Mouse (Mus musculus) heart, adult 2 months (tissue): ENCODE data around the gene Susd6. TPM values are rescaled to one million over a fixed set of nuclear protein-coding genes. Genes with fewer than 3 reads are reported as not detected.

Experiments used
- DNase-seq, 2 experiments: peaks; one replicate each; pipeline ENCODE4 v3.0.0; 2021
- H3K27ac ChIP-seq: fragments of 200-600 bp; 2 replicates; pipeline ENCODE4 v1.8.1; 2022
- H3K27me3 ChIP-seq: fragments of 200-500 bp; 2 replicates; pipeline ENCODE4 v1.6.1; 2012; ENCODE audit warnings: mild to moderate bottlenecking, low read length, inconsistent platforms, mixed read lengths; ENCODE audit not compliant: control insufficient read depth, insufficient read depth
- H3K36me3 ChIP-seq: fragments of 200-500 bp; 2 replicates; pipeline ENCODE4 v1.6.1; 2012; ENCODE audit warnings: low read length, inconsistent platforms; ENCODE audit not compliant: control insufficient read depth, insufficient read depth
- H3K4me1 ChIP-seq: fragments of 200-500 bp; 2 replicates; pipeline ENCODE4 v1.6.1; 2011; ENCODE audit warnings: low read length; ENCODE audit not compliant: control insufficient read depth, insufficient read depth
- H3K4me3 ChIP-seq: fragments of 200-600 bp; 2 replicates; pipeline ENCODE4 v1.8.1; 2022
- H3K79me2 ChIP-seq: fragments of 200-500 bp; replicated peaks from 2 replicates; pipeline ENCODE4 v1.6.1; 2012; ENCODE audit warnings: mild to moderate bottlenecking, inconsistent platforms, low read length, moderate library complexity, mixed read lengths; ENCODE audit not compliant: control insufficient read depth, insufficient read depth
- H3K9ac ChIP-seq: fragments of 200-500 bp; 2 replicates; pipeline ENCODE4 v1.6.1; 2012; ENCODE audit warnings: low read depth, mild to moderate bottlenecking, control low read depth, inconsistent platforms, low read length, mixed read lengths
- CTCF ChIP-seq: fragments of 200-600 bp; IDR thresholded peaks from 2 replicates; pipeline ENCODE4 v1.8.1; 2022; ENCODE audit warnings: antibody characterized with exemption, mild to moderate bottlenecking, moderate library complexity
- EP300 ChIP-seq: fragments of 200-500 bp; IDR thresholded peaks from 2 replicates; pipeline ENCODE4 v1.6.1; 2011; ENCODE audit warnings: low read depth, low read length, control low read depth; ENCODE audit not compliant: insufficient read depth
- POLR2A ChIP-seq: fragments of 200-500 bp; IDR thresholded peaks from 2 replicates; pipeline ENCODE4 v1.6.1; 2011; ENCODE audit warnings: mild to moderate bottlenecking, low read depth, low read length, control low read depth; ENCODE audit not compliant: insufficient read depth
- WGBS: fragments of 180-500 bp; shearing (Covaris S2); methylation state at CpG from one replicate; pipeline ENCODE4 v1.1.7; 2018; 5-methylcytosine and 5-hydroxymethylcytosine counted together
- intact Hi-C: fragments of 180-260 bp; cut with DNase I; formaldehyde crosslinking; loops from one replicate; pipeline ENCODE4 v1.15.1; 2025
- long read RNA-seq: library from polyadenylated mRNA; stranded (forward); transcript quantifications from one replicate; pipeline ENCODE4 v2.0.0, GENCODE M21; 2021
- polyA plus RNA-seq: library from polyadenylated mRNA; depleted of rRNA; stranded (reverse); fragments of >200 nt; gene quantifications from 2 replicates; pipeline ENCODE4 v1.2.3, GENCODE M21; 2012; rRNA removed
- total RNA-seq, 2 experiments: library from RNA; stranded (reverse); gene quantifications; 2 replicates each; pipeline ENCODE4 v1.2.3; 2021

Gene Susd6
- total RNA-seq (10 to 100 TPM; 67.4 to 78.6 TPM), polyA plus RNA-seq (50.1 and 75.8 TPM in 2 replicates)
- long read RNA-seq, full-length matches to known transcripts, result 42 of 86 reads
- long read RNA-seq, partial matches to known transcripts, result 41 of 86 reads
- long read RNA-seq, other reads (novel, unspliced or antisense), result 3 of 86 reads

DNA sequence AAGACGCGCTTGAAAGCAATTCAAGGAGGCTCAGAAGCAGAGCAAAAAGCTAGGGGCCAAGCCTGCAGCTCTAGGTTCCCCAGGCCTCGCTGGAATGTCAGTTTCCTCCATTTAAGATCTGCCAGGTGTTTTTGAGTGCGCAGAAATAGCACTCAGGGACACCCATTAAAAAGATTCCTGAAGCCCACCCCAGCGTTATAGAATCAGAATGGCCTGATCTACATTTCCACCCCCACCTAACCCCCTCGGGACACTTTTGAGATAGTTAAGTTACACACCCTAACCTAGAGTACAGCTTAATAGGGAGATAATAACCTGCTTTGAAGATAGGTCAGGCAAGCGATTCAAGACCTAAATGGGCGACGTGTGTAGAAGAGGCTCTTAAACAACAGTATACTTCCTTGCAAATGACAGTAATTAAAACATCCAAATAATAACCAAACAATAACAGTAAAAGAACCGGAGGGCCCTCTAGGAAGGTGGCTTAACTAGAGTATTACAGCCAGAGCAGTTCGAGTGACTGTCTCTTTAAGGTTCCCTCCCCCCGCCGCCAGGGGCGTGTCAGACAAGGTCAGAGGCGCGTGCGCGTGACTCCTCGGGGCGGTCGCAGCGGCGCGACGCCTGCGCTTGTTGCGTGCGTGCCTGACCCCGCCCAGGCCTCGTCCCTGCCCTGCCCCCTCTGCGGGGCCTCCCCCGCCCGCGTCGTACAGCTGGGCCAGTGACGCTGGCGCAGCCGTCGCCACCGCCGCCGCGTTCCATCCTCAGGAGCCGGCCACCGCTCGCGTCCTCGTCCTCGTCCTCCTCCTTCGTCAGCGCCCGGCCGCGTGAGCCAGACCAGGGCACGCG lies at the start of gene Susd6:
Susd6 (plus strand) TSS at position 662 of the 846 bp plus-strand sequence.
- TF ChIP-seq EP300 (peak; percentile 99), CTCF (peak; percentile 61), POLR2A (peak; percentile 96)
- intact Hi-C loops, result loop anchor here (2.0 to 5.0 kb wide), 4 partner anchors 31 to 152 kb away; no protein-coding TSS in a partner anchor
- DNase-seq, result peak; percentile 99
- H3K27me3 ChIP-seq, result no peaks in the 10 kb centered on the region
- peaks cover 3% of the 10 kb centered on the region; the same call in 1 of the 2 replicates for H3K79me2 ChIP-seq
- H3K4me3 ChIP-seq, result peak within 1 kb of the TSS; percentile 73
- H3K27ac ChIP-seq, result peak within 1 kb of the TSS; percentile 98
- 6% methylated on average over 56 of the region's 56 CpGs for WGBS
- H3K36me3 ChIP-seq, result peaks cover 23% of the 10 kb centered on the region
- peaks cover 14% of the 10 kb centered on the region for H3K4me1 ChIP-seq
- peak within 1 kb of the TSS; percentile 100 for H3K9ac ChIP-seq

DNA sequence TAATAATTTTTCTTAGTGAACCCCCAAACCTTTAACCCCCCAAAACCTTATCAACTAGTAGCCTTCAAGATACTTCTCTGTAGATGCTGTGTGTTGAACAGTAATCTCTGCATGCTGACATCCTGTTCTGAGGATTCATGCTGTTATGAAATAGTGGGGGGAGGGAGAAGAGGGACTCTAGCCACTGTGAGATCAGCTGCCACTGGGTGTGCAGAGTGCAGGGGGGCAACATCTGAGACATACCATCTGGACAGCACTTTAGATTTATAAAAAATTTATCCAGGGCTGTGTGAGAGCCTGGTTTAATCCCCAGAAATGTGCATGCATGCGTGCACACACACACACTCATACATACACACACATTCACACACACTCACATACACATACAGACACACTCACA lies 45.7 kb upstream of the Susd6 start:
- no peaks in the 10 kb centered on the region for H3K4me1 ChIP-seq
- H3K79me2 ChIP-seq, result no peaks in the 10 kb centered on the region
- no peak for DNase-seq
- no peak overlapping the region for H3K27ac ChIP-seq
- H3K4me3 ChIP-seq, result no peak overlapping the region
- H3K36me3 ChIP-seq, result no peaks in the 10 kb centered on the region
- WGBS, result 83% methylated on average over 1 of the region's 1 CpGs
- no peaks in the 10 kb centered on the region for H3K27me3 ChIP-seq
- H3K9ac ChIP-seq, result no peak overlapping the region
- intact Hi-C loops, result no loop called here
- no peak for TF ChIP-seq CTCF
- no peak for TF ChIP-seq POLR2A
- no peak for TF ChIP-seq EP300

DNA sequence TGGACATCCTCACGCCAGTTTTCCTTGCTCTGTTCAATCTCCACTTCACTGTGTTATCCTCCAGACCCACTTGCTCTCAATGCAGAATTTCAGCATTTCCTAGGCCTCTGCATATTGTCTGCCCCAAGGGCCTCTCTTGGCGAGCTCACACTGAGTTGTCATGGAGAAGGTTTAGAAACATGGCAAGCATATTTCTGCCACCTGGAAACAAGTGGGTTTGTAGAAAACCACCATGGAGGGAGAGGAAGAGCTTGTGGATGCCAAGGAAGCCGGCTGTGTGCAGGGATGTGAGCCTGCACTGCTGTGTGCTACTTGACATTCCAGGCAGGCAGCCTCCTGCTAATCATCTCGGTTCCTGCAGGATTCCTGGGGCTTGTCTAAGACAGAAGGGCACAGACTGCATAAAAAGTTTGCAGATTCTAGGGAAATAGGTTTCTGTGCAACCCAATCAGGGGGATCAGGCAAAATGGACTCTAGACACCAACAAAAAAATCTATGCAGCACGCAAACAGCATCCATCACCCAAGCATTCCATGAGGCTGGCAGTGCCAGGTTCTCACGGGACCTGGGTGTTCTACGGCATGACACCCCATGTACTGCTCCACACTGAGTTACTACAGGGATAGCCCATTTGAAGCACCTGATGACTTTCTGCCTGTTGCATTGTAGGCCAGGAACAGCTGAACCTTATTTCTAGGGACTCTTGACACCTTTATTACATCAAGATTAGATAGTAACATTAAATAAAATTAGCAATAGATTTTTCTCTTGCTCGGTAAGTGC lies 44.1 kb upstream of the Susd6 start:
- Histone ChIP-seq H3K79me2 (no peaks in the 10 kb centered on the region), H3K36me3 (no peaks in the 10 kb centered on the region), H3K9ac (no peak overlapping the region), H3K4me1 (no peaks in the 10 kb centered on the region), H3K4me3 (no peak overlapping the region), H3K27ac (no peak overlapping the region), H3K27me3 (0 out of 2 replicates have a peak, but pooled peaks cover 2% of the 10 kb centered on the region)
- TF ChIP-seq EP300 (no peak), CTCF (no peak), POLR2A (no peak)
- peak in 1 of 2 experiments; percentile 18 for DNase-seq
- intact Hi-C loops, result no loop called here
- WGBS, result 51% methylated on average over 8 of the region's 8 CpGs

DNA sequence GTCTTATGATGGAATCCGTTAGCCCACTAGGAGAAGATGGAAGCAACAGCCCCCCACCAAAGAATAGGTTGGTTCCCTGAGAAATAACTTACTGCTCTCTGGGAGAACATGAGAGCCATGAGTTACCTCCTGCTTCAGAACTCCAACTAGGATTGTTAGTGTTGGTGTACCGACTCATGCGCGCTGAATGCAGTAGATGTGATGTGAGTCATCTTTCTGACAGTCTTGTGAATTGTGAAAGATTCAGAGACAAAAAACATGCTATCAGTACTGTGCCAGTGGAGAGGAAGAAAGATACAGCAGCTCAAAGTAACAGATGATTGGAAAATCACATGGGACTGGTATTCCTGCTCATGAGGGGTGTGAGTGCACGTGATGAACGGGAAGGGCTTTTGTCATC lies 38.8 kb upstream of the Susd6 start:
- WGBS, result 82% methylated on average over 6 of the region's 6 CpGs

DNA sequence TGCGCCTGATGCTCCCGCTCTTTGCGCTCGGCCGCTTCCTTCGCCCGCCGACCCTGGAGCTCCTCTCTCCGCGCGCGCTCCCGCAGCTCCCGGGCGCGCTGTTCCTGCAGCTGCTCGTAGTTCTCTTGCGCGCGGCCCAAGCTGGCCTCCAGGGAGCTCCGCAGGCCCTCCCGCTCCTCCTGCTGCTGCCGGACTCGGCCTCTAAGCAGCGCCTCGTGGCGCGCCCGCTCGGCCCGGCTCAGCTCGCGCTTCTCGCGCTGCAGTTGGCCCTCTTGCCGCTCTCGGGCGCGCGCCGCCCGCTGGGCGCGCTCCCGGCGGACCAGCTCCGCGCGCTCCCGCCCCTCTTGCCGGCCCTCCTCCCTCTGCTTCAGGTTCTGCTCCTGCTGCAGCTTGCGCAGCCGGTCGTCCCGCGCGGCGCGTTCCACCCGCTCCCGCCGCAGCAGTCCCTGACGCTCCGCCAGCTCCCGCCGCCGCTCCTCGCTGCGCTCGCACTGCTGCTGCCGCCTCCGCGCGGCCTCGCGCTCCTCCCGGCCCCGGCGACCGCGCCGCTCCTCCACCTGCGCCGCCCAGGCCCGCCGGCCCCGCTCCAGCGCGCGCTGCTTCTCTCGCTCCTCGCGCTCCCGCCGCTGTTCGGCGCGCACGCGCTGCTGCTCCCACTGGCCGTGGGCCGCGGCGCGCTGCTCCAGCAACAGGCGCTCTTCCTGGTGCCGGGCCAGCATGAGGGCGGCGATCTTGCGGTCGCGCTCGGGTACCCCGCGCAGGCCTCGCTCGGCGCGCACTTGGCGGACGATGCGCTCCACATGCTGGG lies 32.4 kb upstream of the Susd6 start:
- Histone ChIP-seq H3K27ac (peak overlapping the region; percentile 23; the same call in 1 of the 2 replicates), H3K79me2 (no peaks in the 10 kb centered on the region), H3K36me3 (no peaks in the 10 kb centered on the region), H3K4me3 (peak overlapping the region; percentile 60), H3K4me1 (no peaks in the 10 kb centered on the region), H3K27me3 (peaks cover 14% of the 10 kb centered on the region), H3K9ac (peak overlapping the region; percentile 66)
- WGBS, result under 1% methylated on average over 119 of the region's 122 CpGs
- TF ChIP-seq POLR2A (no peak), EP300 (no peak), CTCF (no peak)
- intact Hi-C loops, result loop anchor here (2.0 kb wide), 1 partner anchor 27 kb away; no protein-coding TSS in a partner anchor
- peak; percentile 81 to 87 for DNase-seq

More for the DNA sequence above, 38.8 kb upstream of the Susd6 start:
- DNase-seq, result no peak
- TF ChIP-seq CTCF, result no peak
- TF ChIP-seq POLR2A, result no peak
- TF ChIP-seq EP300, result no peak
- H3K4me1 ChIP-seq, result no peaks in the 10 kb centered on the region
- no peaks in the 10 kb centered on the region for H3K79me2 ChIP-seq
- intact Hi-C loops, result no loop called here
- H3K36me3 ChIP-seq, result no peaks in the 10 kb centered on the region
- no peak overlapping the region for H3K4me3 ChIP-seq
- H3K27ac ChIP-seq, result no peak overlapping the region
- 0 out of 2 replicates have a peak, but pooled peaks cover 3% of the 10 kb centered on the region for H3K27me3 ChIP-seq
- no peak overlapping the region for H3K9ac ChIP-seq
